Mouse (Mus musculus): Measurements from ENCODE around the gene Pus7l.

GRCm38 (mm10) chr15:94544844-94545243, 1.5 kb upstream of the Pus7l start:
- TF ChIP-seq CTCF (IDR thresholded peaks at IDR 0.05; ENCODE audit: extremely low read depth, insufficient read depth, low read length): no peak
- no peak for TF ChIP-seq POLR2A (IDR thresholded peaks at IDR 0.05; ENCODE audit: extremely low read depth, insufficient read depth, low read length)
